Mouse (Mus musculus) CH12F3 (cell line): ENCODE data around the gene Pdcd4.

Experiments used
- in situ Hi-C: fragments of 300-500 bp; cut with MboI; formaldehyde crosslinking; loops from 2 replicates; pipeline ENCODE4 v1.14.3; 2020; ENCODE audit warnings: low sequenced_read_pairs

Gene Pdcd4

DNA sequence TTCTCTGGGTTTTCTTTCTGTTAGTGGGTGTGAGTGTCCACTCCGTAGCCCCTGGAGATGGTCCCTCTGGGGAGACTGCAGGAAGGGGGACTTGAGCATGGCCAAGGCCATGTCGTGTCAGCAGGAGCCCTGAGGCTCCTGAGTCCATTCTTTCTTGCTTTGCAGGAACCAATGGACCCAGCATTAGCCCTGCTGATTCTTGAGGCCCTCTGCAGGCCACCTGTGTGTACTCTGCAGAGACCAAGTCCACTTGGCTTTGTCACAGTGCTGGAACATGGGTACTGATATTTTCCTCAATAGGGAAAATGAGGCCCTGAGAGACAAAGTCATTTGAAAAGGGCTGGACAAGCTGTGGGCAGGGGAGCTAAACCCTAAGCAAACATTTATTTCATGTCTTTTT is 21.5 kb upstream of the Pdcd4 start:
- in situ Hi-C loops, result no loop called here

GRCm38 (mm10) chr19:53871502-53871901 is 20.5 kb upstream of the Pdcd4 start:
- in situ Hi-C loops, result no loop called here

DNA sequence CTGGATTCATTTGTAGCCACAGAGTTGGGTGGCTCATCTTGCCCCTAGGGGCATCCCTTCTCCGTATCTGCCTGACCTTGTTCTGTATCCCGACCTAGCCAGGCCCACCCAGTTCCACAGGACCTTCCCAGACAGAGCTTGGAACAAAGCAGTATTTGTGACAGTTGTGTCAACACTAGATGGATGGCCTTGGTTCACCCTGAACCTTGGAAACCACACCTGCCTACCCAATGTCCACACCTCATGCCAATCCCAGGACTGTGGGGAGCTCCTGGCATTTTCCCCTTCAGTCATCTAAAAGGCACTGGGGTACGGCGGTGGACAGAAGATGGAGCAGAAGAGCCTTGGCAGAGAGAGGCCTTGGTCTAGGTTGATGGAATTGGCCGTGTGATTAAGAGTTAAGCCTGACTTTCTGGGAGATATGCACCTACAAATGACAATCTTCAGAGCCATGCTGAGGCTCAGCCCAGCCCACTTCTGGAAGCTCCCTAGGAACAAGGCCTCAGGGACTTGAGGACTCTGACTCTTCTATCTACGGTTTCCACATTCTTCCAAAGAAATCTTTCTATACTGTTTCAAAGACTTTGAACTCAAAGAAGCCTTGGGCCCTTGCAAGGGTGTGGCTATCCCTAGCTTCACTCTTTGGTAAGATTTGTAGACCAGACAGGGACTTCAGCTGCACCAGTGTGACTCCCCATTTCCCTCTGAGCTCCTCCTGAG is 18.9 kb upstream of the Pdcd4 start:
- in situ Hi-C loops, result no loop called here

GRCm38 (mm10) chr19:53875246-53875645 is 16.8 kb upstream of the Pdcd4 start:
- in situ Hi-C loops, result no loop called here

- in situ Hi-C loops, result no loop called here
Observed at GRCm38 (mm10) chr19:53877779-53878178, 14.3 kb upstream of the Pdcd4 start.

DNA sequence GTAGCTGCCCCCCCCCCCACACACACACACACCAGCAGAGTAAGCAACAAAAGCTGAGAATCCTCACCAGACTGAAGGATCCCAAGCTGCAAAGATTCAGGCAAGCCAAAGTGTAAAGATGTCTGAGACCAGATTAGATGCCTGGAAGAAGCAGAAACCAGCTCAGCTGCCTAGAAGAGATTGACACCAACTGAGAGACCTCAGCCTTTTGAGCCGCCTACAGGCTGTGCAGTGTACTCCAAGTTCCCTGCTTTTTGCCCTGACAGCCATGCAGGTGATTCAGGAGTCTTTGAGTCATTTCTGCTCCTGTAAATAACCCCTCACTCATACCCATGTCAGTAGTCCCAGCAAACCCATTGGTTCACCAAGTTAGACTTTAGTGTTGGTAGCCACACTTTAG is 11.6 kb upstream of the Pdcd4 start:
- in situ Hi-C loops, result no loop called here

DNA sequence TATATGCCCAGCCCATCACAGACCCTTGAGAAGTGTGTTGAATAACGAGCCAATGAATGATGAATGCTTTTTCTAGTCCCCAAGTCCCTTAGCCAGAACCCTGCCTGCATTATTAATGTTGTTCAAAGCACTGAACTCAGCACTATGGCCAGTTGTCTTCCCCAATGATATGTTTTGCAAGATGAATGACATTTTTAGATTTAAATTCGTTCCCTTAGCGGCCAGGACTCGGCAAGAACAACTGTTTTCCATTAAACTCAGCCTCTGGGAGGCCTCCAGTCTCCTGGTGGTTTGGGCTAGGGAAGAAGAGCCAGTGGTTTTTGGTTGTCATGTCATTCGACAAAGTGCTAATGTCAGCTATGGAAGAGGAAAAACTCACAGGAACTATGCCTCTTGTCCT is 10.2 kb upstream of the Pdcd4 start:
- in situ Hi-C loops, result no loop called here

DNA sequence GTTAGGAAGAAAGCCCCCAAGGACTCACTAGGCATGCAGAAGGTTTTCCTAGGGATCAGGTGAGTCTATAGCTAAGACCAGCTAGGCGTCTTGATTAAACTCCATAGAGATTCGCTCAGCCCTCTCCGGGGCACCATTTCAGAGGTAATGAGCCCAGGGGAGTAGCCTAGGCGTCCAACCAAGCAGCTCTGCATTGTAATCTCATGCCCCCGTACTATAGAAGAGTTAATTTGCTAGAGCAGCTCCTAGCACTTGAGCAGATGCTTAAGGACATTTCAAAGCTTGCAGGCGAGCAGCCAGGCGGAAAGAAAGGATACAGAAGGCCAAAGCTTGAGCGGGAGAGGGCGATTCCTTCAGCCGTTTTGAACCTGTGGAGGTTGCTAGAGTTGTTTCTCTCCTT is 6.6 kb upstream of the Pdcd4 start:
- in situ Hi-C loops, result no loop called here

GRCm38 (mm10) chr19:53886576-53887370 is 5.3 kb upstream of the Pdcd4 start:
- in situ Hi-C loops, result no loop called here

DNA sequence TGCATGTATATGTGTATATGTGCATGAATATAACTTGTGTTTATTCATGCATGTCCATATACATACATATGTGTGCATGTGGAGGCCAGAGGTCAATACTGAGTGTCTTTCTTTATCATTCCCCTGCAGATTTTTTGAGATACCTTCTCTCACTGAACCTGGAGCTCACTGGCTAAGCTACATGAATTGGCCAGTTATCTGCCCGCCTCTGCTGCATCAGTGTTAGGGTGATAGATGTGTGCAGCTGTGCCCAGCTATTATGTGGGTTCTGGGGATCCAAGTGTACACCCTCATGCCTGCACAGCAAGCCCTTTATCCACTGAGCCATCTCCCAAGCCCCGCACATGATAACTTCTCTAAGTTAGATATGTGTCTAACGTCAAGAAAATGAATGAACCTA is 4.2 kb upstream of the Pdcd4 start:
- in situ Hi-C loops, result no loop called here

DNA sequence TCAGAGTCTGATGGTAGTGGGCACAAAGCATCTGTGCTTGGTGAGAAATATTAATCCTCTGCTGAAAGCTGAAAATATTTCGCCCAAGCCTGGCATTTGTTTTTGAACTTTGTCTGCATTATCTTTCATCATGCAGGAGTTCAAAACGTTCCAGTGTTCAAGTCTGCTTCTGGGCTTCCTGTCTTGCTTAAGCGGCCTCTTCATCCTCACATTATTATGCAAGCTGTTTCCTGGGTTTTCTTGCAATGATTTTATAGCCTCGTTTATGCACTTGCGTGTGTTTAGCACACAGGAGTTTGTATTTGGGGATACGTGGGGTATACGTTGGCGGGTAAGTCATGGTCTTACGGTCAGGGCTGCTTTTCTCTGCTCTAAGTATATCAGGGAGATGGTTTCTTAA is 3.7 kb upstream of the Pdcd4 start:
- in situ Hi-C loops, result no loop called here

- in situ Hi-C loops, result no loop called here
Observed at GRCm38 (mm10) chr19:53889555-53889954, 2.5 kb upstream of the Pdcd4 start.

DNA sequence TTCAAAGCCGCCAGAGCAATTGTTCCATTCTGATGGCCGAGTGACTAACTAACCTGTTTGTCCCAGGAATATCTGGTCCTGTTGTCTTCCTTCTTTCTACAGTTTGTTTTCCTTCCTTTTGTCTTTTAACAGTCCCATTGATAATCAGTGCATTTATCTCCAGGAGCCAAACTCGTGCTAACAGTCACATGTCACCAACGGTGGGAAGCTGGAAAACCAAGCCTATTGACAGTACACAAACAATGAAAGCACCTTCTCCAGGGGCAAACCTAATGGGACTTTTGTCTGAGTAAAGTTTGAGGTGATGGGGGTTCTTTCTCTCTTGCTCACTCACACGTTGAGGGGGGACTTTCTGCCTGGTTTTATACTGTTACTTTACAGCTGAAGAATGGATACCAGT is 1.8 kb upstream of the Pdcd4 start:
- in situ Hi-C loops, result no loop called here

GRCm38 (mm10) chr19:53890781-53891251 is 1.2 kb upstream of the Pdcd4 start:
- in situ Hi-C loops, result no loop called here

- in situ Hi-C loops, result no loop called here
Observed at GRCm38 (mm10) chr19:53891569-53891968, 462 bp upstream of the Pdcd4 start.

DNA sequence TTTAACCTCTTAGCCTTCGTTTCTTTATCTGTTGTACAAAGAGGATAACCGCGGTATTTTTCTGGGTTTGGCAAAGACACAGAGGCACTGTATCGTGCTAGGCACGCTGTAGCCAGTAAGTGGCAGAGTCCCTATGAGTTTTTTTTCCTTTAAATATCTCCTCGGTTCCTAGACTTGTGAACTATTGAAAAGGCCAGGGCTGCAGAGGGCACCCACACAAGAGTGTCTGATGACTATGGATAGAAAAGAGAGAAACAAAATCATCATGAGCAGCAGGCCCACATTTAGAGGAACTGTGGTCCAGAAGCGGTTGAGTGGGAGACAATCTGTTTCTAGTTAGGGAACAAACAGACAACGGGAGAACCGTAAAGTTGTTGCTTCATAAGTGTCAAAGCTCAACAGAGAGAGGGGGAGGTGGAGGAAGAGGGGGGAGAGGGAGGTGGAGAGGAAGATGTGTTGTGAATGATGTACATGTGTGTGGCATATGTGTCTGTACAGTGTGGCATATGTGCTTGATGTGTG is 868 bp downstream of the Pdcd4 start:
- in situ Hi-C loops, result no loop called here

GRCm38 (mm10) chr19:53893711-53894171 is 1.7 kb downstream of the Pdcd4 start:
- in situ Hi-C loops, result no loop called here

GRCm38 (mm10) chr19:53894538-53895121 is 2.6 kb downstream of the Pdcd4 start:
- in situ Hi-C loops, result no loop called here

DNA sequence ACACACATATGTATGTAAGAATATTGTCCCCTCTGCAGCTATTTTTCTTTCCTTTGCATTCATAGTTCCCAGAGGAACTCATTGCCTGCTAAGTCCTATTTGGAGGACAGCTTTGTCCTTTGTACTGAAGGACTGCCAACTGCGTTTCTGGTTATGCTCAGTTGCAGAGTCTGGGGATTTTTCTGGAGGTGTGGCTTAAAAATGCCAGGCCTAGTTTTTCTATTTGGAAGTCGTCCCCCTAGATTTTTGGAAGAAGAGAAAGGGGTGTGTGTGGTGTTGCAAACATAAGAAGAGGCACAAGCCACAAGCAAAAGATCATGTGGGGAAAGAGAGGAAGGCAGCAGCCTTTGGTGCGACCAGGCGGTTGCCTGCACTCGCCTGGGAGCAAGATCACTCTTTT is 6.0 kb downstream of the Pdcd4 start:
- in situ Hi-C loops, result no loop called here

DNA sequence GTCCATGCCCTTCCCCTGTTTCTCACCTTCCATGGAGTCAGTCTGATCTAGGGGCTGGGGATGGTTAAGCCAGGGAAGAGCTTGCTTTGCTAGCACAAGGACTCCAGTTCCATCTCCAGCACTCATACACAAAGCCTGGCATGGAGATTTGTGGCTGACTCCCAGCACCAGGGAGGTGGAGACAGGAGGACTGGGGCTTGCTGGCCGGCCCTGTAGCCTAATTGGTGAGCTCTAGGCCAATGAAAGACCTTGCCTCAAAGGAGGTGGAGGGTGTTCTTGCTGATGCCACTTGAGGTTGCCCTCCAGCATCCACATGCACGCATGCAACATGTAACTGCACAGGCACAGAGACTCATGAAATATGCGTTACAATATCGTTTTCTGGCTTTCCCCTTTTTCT is 6.5 kb downstream of the Pdcd4 start:
- in situ Hi-C loops, result no loop called here
